Mouse (Mus musculus) heart, postnatal 0 days (tissue): ENCODE measurements around the gene Pou2f3.

Experiments used
- CTCF ChIP-seq: IDR thresholded peaks from 2 replicates; pipeline ENCODE4 v1.5.1; 2016; ENCODE audit warnings: antibody characterized with exemption, control low read depth, low read depth
- EP300 ChIP-seq: IDR thresholded peaks from 2 replicates; pipeline ENCODE4 v1.6.1; 2016; ENCODE audit warnings: antibody characterized with exemption, low read depth

GRCm38 (mm10) chr9:43200212-43200611, 10.0 kb downstream of the Pou2f3 start:
- TF ChIP-seq CTCF (no peak), EP300 (no peak)
